Mouse (Mus musculus) heart, postnatal 10 days (tissue): ENCODE results near the gene Eif5a. TPM values are rescaled to one million over a fixed set of nuclear protein-coding genes. Genes with fewer than 3 reads are reported as not detected.
A peak's percentile ranks its signal among the peaks of the same experiment; 100 is the strongest.
"Not testable (repeated sequence)": the region's sequence is repeated elsewhere in the genome, so short reads cannot be mapped to it uniquely, and the experiment has no call there.

Source experiments
- DNase-seq, 2 experiments: peaks; one replicate each; pipeline ENCODE4 v3.0.0; 2021
- intact Hi-C: fragments of 180-260 bp; cut with DNase I; formaldehyde crosslinking; loops from one replicate; pipeline ENCODE4 v1.15.1; 2025
- total RNA-seq, 2 experiments: library from RNA; stranded (reverse); gene quantifications; 2 replicates each; pipeline ENCODE4 v1.2.3; 2021

The Eif5a gene
- 100 to 1,000 TPM; 488 to 490 TPM for total RNA-seq

DNA sequence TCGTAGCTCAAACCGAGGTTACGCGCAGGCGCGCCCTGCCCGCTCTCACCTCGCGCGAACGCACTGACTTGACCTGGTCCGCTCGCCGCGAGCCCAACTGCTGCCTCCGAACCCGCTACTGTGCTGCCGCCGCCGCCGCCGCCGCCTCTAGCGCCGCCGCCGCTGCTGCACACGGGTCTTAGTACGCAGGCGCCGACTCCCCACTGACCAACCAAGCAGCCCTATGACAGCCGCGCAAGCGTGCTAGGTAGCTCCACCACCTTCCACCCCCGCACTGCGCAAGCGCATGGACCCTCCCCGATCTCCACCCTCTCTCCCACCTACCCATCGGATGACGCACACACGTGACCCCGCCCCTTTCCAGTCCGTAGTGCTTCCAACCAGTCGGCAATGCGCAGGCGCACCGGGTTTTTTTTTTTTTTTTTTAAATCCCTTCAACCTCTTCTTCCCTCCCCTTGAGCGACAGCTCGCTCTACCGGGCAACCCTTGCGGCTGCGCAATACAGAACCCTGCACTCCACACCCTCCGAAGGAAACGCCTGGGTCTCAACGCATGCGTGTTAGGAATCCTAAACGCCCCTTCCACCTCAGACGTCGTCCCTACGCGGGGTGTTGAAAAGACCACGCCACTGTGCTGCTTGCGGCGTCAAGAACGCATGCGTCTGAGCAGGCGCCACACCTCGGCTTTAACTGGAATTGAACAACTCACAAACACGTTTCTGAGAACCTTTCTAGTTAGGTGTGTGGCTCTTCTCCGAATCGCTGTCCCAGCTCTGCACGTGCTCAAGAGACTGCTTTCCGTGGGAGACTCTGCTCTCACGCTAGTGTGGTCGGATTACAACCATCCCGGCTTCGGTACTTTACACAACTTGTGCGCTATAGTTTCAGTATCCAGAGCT is at the start of gene Eif5a:
TSS of gene Eif5a (minus strand) at position 845 of the 898 bp plus-strand sequence.
- peak; percentile 100 for DNase-seq
- intact Hi-C loops: no loop called here

GRCm38 (mm10) chr11:69970775-69971174 is 49.0 kb upstream of the Eif5a start:
- no peak for DNase-seq
- intact Hi-C loops: no loop called here

GRCm38 (mm10) chr11:69970222-69970621 is 48.5 kb upstream of the Eif5a start:
- no peak for DNase-seq
- intact Hi-C loops: no loop called here

DNA sequence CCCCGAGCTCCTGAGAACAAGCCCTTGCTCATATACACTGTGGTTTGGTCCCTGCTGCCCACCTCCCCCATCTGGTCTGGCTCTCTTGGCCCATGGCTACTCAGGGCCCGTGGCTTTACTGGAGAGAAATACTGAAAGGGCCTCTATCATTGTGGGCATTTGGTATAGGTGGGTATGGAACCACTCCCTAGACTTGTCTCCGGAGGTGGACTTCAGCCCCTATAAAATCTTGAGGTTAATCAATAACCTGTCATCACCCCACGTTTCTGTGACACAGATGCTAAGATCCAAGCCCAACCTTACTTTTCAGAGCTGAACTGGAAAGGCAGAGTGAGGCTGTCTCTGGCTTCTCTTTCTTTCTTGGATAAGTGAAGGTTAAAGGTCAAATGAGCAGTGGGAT is 47.0 kb upstream of the Eif5a start:
- DNase-seq: no peak
- intact Hi-C loops: no loop called here

DNA sequence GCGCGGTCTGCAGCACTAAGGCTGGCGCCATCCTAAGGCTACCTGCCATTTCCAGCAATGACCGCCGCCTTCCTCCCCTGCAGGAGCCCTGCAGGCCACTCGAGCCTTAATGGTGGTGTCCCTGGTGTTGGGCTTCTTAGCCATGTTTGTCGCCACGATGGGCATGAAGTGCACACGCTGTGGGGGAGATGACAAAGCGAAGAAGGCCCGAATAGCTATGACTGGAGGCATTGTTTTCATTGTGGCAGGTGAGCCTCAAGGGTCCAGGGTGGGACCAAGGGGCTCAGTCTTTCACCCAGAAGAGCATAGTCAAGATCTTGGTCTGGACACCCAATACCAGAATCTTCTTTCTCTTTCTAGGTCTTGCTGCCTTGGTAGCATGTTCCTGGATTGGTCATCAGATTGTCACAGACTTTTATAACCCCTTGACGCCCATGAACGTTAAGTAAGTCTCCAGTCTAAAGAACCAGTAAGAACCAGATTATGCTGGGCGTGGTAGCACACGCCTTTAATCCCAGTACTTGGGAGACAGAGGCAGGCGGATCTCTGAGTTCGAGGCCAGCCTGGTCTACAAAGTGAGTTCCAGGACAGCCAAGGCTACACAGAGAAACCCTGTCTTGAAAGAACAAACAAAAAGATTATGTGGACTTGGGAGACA is 45.2 kb upstream of the Eif5a start:
- no peak for DNase-seq
- intact Hi-C loops: no loop called here

DNA sequence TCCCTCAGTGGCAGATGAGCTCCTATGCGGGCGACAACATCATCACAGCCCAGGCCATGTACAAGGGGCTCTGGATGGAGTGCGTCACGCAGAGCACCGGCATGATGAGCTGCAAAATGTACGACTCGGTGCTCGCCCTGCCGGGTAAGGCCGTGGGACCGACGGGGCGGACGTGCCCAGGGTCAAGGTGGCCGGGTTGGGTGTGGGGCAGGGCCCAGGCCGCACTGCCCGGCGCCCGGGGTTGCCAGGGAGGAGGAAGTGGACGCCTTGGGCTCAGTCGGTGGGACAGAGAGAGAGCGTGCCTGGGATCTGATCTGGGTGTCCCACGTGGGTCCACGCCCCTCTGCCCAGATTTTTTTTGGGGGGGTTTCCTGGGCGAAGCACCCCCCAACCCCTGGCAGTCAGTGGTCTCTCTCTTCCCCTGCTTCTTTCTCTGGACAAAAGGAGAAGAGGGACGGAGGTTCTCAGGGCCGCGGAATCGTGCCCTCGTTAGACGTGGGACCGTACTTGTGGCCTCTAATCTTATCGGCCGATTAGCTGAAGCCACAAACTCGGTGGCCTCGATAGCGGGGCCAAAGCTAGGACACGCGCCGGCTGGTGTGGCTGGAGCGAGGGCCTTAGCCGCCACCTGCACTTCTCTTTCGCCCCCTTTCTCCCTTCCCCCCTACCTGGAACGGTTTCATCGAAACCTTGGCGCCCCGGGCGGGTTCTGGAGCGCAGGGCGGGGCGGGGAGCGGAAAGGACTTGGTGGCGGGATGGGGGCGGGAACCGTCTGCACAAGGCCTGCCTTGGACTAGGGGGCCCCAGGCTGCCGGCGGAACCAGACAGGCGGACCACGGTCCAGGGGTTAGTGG is 44.5 kb upstream of the Eif5a start:
- DNase-seq: peak; percentile 44 to 48
- intact Hi-C loops: no loop called here

DNA sequence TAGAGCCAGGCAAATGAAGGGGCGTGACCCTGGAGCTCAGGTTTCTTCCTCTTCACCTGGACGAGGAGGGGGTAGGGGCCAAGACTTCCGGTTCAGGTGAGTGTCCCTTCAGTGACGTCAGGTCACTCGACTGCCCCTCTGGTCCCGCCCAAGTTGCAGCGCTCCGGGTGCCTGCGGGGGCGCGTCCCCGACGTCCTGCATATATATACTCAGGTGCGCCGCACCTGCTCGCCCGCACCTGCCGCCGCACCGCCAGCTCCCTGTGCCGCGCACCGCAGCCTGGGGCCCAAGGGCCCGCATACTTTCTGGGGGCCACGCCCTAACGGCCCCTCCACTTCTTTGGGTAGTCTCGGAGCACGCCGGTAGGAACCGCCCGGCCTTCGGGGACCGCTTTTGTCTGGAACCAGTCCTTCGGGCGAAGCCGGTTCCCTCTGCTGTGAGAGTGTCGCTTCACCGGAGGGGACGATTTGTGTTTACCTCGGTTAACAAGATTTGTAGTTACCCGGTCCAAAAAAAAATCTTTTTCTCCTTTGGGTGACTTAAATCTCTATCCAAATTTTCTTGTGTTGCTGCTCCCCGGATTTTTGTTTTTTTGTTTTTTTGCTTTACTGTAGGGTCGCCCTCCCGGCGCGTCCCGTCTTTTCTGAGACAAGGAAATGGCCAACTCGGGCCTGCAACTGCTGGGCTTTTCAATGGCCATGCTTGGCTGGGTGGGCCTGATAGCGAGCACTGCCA is 43.7 kb upstream of the Eif5a start:
- DNase-seq: no peak
- intact Hi-C loops: no loop called here

GRCm38 (mm10) chr11:69964650-69965270 is 43.0 kb upstream of the Eif5a start, which contains the start of gene Cldn7:
Gene Cldn7, plus strand, starts transcription at chr11:69964779.
- DNase-seq: no peak
- intact Hi-C loops: no loop called here

DNA sequence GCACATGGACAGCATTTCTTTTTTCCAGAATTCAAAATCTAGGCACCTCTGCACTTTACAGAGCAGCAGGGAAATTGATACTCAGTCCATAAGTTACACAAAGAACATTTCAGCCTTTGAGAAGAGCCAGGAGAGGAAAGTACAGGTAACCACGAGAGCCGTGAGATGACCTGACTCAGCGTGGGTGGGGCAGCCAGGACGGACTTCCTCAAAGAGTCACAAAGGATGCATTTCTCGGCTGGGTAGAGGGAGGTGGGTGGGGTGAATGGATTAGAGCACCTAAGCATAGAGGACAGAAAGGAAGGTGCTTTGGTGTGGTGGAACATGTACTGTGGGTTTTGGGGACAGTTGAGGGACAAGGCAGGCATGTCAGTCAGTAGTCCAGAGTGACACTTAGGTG is 40.1 kb upstream of the Eif5a start:
- intact Hi-C loops: no loop called here

GRCm38 (mm10) chr11:69960616-69961015 is 38.9 kb upstream of the Eif5a start:
- peak in 1 of 2 experiments; percentile 20 for DNase-seq
- intact Hi-C loops: no loop called here

More for the DNA sequence above, 40.1 kb upstream of the Eif5a start:
- no peak for DNase-seq

GRCm38 (mm10) chr11:69956218-69956617 is 34.5 kb upstream of the Eif5a start:
- DNase-seq: no peak
- intact Hi-C loops: loop anchor here (2.0 kb wide), 1 partner anchor 19 kb away; no protein-coding TSS in a partner anchor

GRCm38 (mm10) chr11:69955618-69956017 is 33.9 kb upstream of the Eif5a start:
- not testable (repeated sequence) for DNase-seq
- intact Hi-C loops: loop anchor here (2.0 kb wide), 1 partner anchor 19 kb away; no protein-coding TSS in a partner anchor

DNA sequence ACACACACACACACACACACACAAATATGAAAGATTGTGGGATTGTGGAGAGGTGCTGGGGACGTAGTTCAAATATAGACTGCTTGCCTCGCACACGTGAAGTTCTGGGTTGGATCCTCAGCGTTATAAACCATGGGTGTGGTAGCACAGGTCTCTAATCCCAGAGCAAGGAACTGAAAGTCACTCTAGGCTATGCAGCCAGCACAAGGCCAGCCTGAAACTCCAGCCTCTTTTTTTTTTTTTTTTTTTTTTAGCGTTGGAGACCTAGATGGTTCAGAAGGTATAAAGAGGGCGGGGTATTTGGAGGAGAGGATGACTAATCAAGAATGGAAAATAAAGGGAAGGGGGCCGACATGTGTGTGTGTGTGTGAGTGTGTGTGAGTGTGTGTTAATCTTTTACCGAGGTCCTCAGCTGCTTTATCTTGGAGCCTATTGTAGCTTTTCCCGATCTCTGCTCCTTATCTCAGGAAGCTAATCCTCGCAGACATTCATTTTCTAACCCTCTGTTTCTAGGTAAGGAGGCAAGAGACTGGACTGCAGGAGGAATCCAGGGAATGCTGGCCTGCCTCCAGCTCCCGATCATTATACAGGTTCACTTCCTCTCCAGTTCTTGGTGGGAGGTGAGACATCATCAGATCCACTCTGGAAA is 31.6 kb upstream of the Eif5a start:
- intact Hi-C loops: no loop called here

DNA sequence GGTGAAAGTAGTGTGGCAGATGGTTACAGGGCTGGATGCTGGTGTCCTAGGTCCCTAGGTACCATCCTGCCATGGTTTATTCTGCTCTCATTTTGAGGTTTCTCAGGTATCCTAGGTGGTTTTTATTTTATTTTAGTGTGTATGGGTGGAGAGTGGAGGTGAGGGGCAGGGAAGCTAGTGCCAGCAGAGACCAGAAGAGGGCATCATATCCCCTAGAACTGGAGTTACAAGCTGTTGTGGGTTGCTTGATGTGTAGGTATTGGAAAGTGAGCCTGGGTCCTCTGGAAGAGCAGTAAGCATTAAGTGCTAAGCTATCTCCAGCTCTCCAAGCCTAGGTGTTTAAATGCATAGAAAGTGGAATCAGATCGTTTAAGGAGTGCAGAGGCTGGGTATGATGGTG is 30.5 kb upstream of the Eif5a start:
- no peak for DNase-seq
- intact Hi-C loops: no loop called here

More for the DNA sequence above, 31.6 kb upstream of the Eif5a start:
- no peak for DNase-seq

- DNase-seq: no peak
- intact Hi-C loops: no loop called here
Observed at GRCm38 (mm10) chr11:69950807-69951459, 29.2 kb upstream of the Eif5a start.

GRCm38 (mm10) chr11:69948763-69949150 is 27.0 kb upstream of the Eif5a start:
- intact Hi-C loops: loop anchor here (1.0 kb wide), 2 partner anchors 14 to 68 kb away; no protein-coding TSS in a partner anchor
- peak; percentile 93 to 97 for DNase-seq

GRCm38 (mm10) chr11:69948066-69948762 is 26.5 kb upstream of the Eif5a start, which contains the start of gene Slc2a4:
Gene Slc2a4, minus strand, starts transcription at chr11:69948188.
- intact Hi-C loops: loop anchor here (1.0 kb wide), 1 partner anchor 14 kb away; no protein-coding TSS in a partner anchor
- peak; percentile 97 for DNase-seq
